Mouse (Mus musculus) intestine, embryonic 14.5 days (tissue): ENCODE data around the gene Rbfox1. TPM values are rescaled to one million over a fixed set of nuclear protein-coding genes. Genes with fewer than 3 reads are reported as not detected.

ENCODE experiments used
- ATAC-seq: fragments of 200-750 bp; cut with Nextera tagmentation; replicated peaks from 2 replicates; pipeline ENCODE4 v1.8.0; 2017; ENCODE audit warnings: low read depth, moderate number of reproducible peaks, moderate TSS enrichment, moderate library complexity; ENCODE audit not compliant: low FRiP score, low TSS enrichment
- DNase-seq: peaks from one replicate; pipeline ENCODE4 v3.0.0-alpha.2; 2018; ENCODE audit warnings: low spot score
- H3K27ac ChIP-seq: fragments of 300-500 bp; sonication (generic); 2 replicates; pipeline ENCODE4 v1.5.1; 2014; ENCODE audit warnings: low read depth, mild to moderate bottlenecking, control low read depth
- H3K27me3 ChIP-seq: fragments of 300-500 bp; sonication (generic); replicated peaks from 2 replicates; pipeline ENCODE4 v1.6.1; 2014; ENCODE audit warnings: low read length, control low read depth; ENCODE audit not compliant: control insufficient read depth, insufficient read depth
- H3K36me3 ChIP-seq: fragments of 300-500 bp; sonication (generic); 2 replicates; pipeline ENCODE4 v1.6.1; 2014; ENCODE audit warnings: low read length, control low read depth; ENCODE audit not compliant: control insufficient read depth, insufficient read depth
- H3K4me1 ChIP-seq: fragments of 300-500 bp; sonication (generic); replicated peaks from 2 replicates; pipeline ENCODE4 v1.6.1; 2014; ENCODE audit warnings: low read length, control low read depth, mixed read lengths; ENCODE audit not compliant: control insufficient read depth, insufficient read depth
- H3K4me2 ChIP-seq: fragments of 300-500 bp; sonication (generic); 2 replicates; pipeline ENCODE4 v1.6.1; 2014; ENCODE audit warnings: low read length
- H3K4me3 ChIP-seq: fragments of 300-500 bp; sonication (generic); 2 replicates; pipeline ENCODE4 v1.5.1; 2014; ENCODE audit warnings: low read depth, low read length, control low read depth, mixed read lengths
- H3K9ac ChIP-seq: fragments of 300-500 bp; sonication (generic); 2 replicates; pipeline ENCODE4 v1.6.1; 2014; ENCODE audit warnings: mild to moderate bottlenecking, low read length
- H3K9me3 ChIP-seq: fragments of 300-500 bp; sonication (generic); 2 replicates; pipeline ENCODE4 v1.6.1; 2016; ENCODE audit warnings: low read length, control low read depth; ENCODE audit not compliant: control insufficient read depth
- WGBS: fragments of 180-500 bp; shearing (Covaris S2); extraction: QIAGEN DNeasy Blood & Tissue Kit; methylation state at CpG from one replicate; pipeline ENCODE4 v1.1.7; 2014; 5-methylcytosine and 5-hydroxymethylcytosine counted together
- polyA plus RNA-seq: library from polyadenylated mRNA; unstranded; fragments of >200 nt; fragmentation: Nextera tagmentation; extraction: Ambion mirVana; gene quantifications from 2 replicates; pipeline ENCODE4 v1.2.1, GENCODE M21; 2014

The Rbfox1 gene
- polyA plus RNA-seq, 1 experiment from 2014 or later, result 3.3 TPM

GRCm38 (mm10) chr16:6095604-6096372, 210.6 kb downstream of the Rbfox1 start:
- Histone ChIP-seq H3K4me2 (no peak overlapping the region), H3K4me3 (no peak overlapping the region), H3K9me3 (no peaks in the 10 kb centered on the region), H3K36me3 (no peaks in the 10 kb centered on the region), H3K9ac (no peak overlapping the region), H3K4me1 (no peaks in the 10 kb centered on the region), H3K27ac (no peak overlapping the region), H3K27me3 (no peaks in the 10 kb centered on the region)
- DNase-seq (no peak), ATAC-seq (no peak)
- 74% methylated on average over 2 of the region's 2 CpGs for WGBS

- Histone ChIP-seq H3K27me3 (no peaks in the 10 kb centered on the region), H3K36me3 (no peaks in the 10 kb centered on the region), H3K9ac (no peak overlapping the region), H3K27ac (no peak overlapping the region), H3K9me3 (no peaks in the 10 kb centered on the region), H3K4me3 (no peak overlapping the region), H3K4me1 (no peaks in the 10 kb centered on the region), H3K4me2 (no peak overlapping the region)
- ATAC-seq (no peak), DNase-seq (no peak)
- 66% methylated on average over 7 of the region's 7 CpGs for WGBS
Measured at GRCm38 (mm10) chr16:6097244-6098040, 212.3 kb downstream of the Rbfox1 start.

GRCm38 (mm10) chr16:6098116-6098515, 213.0 kb downstream of the Rbfox1 start:
- no peak for DNase-seq
- no peak for ATAC-seq
- Histone ChIP-seq H3K4me2 (no peak overlapping the region), H3K27ac (no peak overlapping the region), H3K9me3 (no peaks in the 10 kb centered on the region), H3K4me3 (no peak overlapping the region), H3K27me3 (no peaks in the 10 kb centered on the region), H3K4me1 (no peaks in the 10 kb centered on the region), H3K36me3 (no peaks in the 10 kb centered on the region), H3K9ac (no peak overlapping the region)
- 93% methylated on average over 3 of the region's 3 CpGs for WGBS

GRCm38 (mm10) chr16:6099598-6099997, 214.4 kb downstream of the Rbfox1 start:
- Histone ChIP-seq H3K27me3 (no peaks in the 10 kb centered on the region), H3K4me1 (no peaks in the 10 kb centered on the region), H3K4me3 (no peak overlapping the region), H3K9ac (no peak overlapping the region), H3K4me2 (no peak overlapping the region), H3K27ac (no peak overlapping the region), H3K36me3 (no peaks in the 10 kb centered on the region), H3K9me3 (no peaks in the 10 kb centered on the region)
- DNase-seq (no peak), ATAC-seq (no peak)
- 81% methylated on average over 2 of the region's 2 CpGs for WGBS

- Histone ChIP-seq H3K36me3 (no peaks in the 10 kb centered on the region), H3K27me3 (no peaks in the 10 kb centered on the region), H3K4me3 (no peak overlapping the region), H3K9me3 (no peaks in the 10 kb centered on the region), H3K4me2 (no peak overlapping the region), H3K9ac (no peak overlapping the region), H3K4me1 (no peaks in the 10 kb centered on the region), H3K27ac (no peak overlapping the region)
- ATAC-seq (no peak), DNase-seq (no peak)
- WGBS, result 76% methylated on average over 5 of the region's 5 CpGs
Measured at GRCm38 (mm10) chr16:6100421-6100877, 215.3 kb downstream of the Rbfox1 start.

- DNase-seq (no peak), ATAC-seq (no peak)
- no peak overlapping the region for H3K4me3 ChIP-seq
- H3K4me2 ChIP-seq, result no peak overlapping the region
- H3K27me3 ChIP-seq, result no peaks in the 10 kb centered on the region
- no peak overlapping the region for H3K27ac ChIP-seq
- no peaks in the 10 kb centered on the region for H3K4me1 ChIP-seq
- H3K9ac ChIP-seq, result no peak overlapping the region
- WGBS, result 71% methylated on average over 2 of the region's 2 CpGs
- no peaks in the 10 kb centered on the region for H3K36me3 ChIP-seq
- no peaks in the 10 kb centered on the region for H3K9me3 ChIP-seq
Measured at GRCm38 (mm10) chr16:6103713-6104112, 218.6 kb downstream of the Rbfox1 start.

GRCm38 (mm10) chr16:6110121-6110520, 225.0 kb downstream of the Rbfox1 start:
- Histone ChIP-seq H3K36me3 (no peaks in the 10 kb centered on the region), H3K4me1 (no peaks in the 10 kb centered on the region), H3K9me3 (no peaks in the 10 kb centered on the region), H3K27ac (no peak overlapping the region), H3K4me2 (no peak overlapping the region), H3K27me3 (no peaks in the 10 kb centered on the region), H3K4me3 (no peak overlapping the region), H3K9ac (no peak overlapping the region)
- ATAC-seq, result no peak
- DNase-seq, result no peak
- WGBS, result 95% methylated on average over 3 of the region's 3 CpGs

GRCm38 (mm10) chr16:6113836-6114475, 228.8 kb downstream of the Rbfox1 start:
- no peak overlapping the region for H3K9ac ChIP-seq
- H3K27me3 ChIP-seq, result no peaks in the 10 kb centered on the region
- H3K27ac ChIP-seq, result no peak overlapping the region
- no peaks in the 10 kb centered on the region for H3K4me1 ChIP-seq
- no peaks in the 10 kb centered on the region for H3K9me3 ChIP-seq
- no peak overlapping the region for H3K4me3 ChIP-seq
- DNase-seq (no peak), ATAC-seq (no peak)
- no peaks in the 10 kb centered on the region for H3K36me3 ChIP-seq
- no peak overlapping the region for H3K4me2 ChIP-seq
- 35% methylated on average over 5 of the region's 5 CpGs for WGBS
